Mouse (Mus musculus) liver, adult 2 months (tissue): Measurements from ENCODE around the gene Pak7. TPM values are rescaled to one million over a fixed set of nuclear protein-coding genes. Genes with fewer than 3 reads are reported as not detected.

ENCODE experiments used
- DNase-seq: peaks from one replicate; pipeline ENCODE4 v3.0.0-alpha.2; 2011; ENCODE audit warnings: low read depth, low spot score; ENCODE audit errors: extremely low read depth
- H3K27ac ChIP-seq: fragments of 200-500 bp; replicated peaks from 2 replicates; pipeline ENCODE4 v1.5.1; 2012; ENCODE audit warnings: low read depth, mild to moderate bottlenecking, control low read depth, inconsistent platforms, low read length; ENCODE audit not compliant: insufficient read depth
- H3K27me3 ChIP-seq: fragments of 200-500 bp; 2 replicates; pipeline ENCODE4 v1.6.1; 2012; ENCODE audit warnings: mild to moderate bottlenecking, moderate library complexity, low read length, inconsistent platforms; ENCODE audit not compliant: control insufficient read depth, insufficient read depth
- H3K36me3 ChIP-seq: fragments of 200-500 bp; 2 replicates; pipeline ENCODE4 v1.6.1; 2012; ENCODE audit warnings: low read length, inconsistent platforms; ENCODE audit not compliant: control insufficient read depth, insufficient read depth
- H3K4me1 ChIP-seq: fragments of 200-500 bp; 2 replicates; pipeline ENCODE4 v1.6.1; 2011; ENCODE audit warnings: low read length; ENCODE audit not compliant: control insufficient read depth, insufficient read depth
- H3K4me3 ChIP-seq: fragments of 200-500 bp; 2 replicates; pipeline ENCODE4 v1.5.1; 2011; ENCODE audit warnings: low read depth, mild to moderate bottlenecking, control low read depth, low read length, moderate library complexity; ENCODE audit not compliant: insufficient read depth
- H3K79me2 ChIP-seq: fragments of 200-500 bp; 2 replicates; pipeline ENCODE4 v1.6.1; 2012; ENCODE audit warnings: inconsistent platforms, mild to moderate bottlenecking, low read length, moderate library complexity; ENCODE audit not compliant: control insufficient read depth, insufficient read depth
- H3K9ac ChIP-seq: fragments of 200-500 bp; 2 replicates; pipeline ENCODE4 v1.6.1; 2012; ENCODE audit warnings: low read depth, mild to moderate bottlenecking, control low read depth, inconsistent platforms, low read length
- CTCF ChIP-seq: fragments of 200-500 bp; IDR thresholded peaks from 2 replicates; pipeline ENCODE4 v1.5.1; 2011; ENCODE audit warnings: low read depth, low read length, control low read depth
- POLR2A ChIP-seq: fragments of 200-500 bp; IDR thresholded peaks from 2 replicates; pipeline ENCODE4 v1.6.1; 2011; ENCODE audit warnings: low read length, control low read depth; ENCODE audit not compliant: insufficient read depth; ENCODE audit errors: extremely low read depth
- WGBS: fragments of 180-500 bp; shearing (Covaris S2); methylation state at CpG from one replicate; pipeline ENCODE4 v1.1.7; 2018; 5-methylcytosine and 5-hydroxymethylcytosine counted together
- polyA plus RNA-seq: library from polyadenylated mRNA; depleted of rRNA; stranded (reverse); fragments of >200 nt; gene quantifications from 2 replicates; pipeline ENCODE4 v1.2.3, GENCODE M21; 2012
- total RNA-seq: library from RNA; depleted of rRNA; stranded (reverse); fragments of >200 nt; gene quantifications from 2 replicates; pipeline ENCODE4 v1.2.3, GENCODE M21; 2014

The Pak7 gene
- total and polyA plus RNA-seq, 2 experiments: not detected

DNA sequence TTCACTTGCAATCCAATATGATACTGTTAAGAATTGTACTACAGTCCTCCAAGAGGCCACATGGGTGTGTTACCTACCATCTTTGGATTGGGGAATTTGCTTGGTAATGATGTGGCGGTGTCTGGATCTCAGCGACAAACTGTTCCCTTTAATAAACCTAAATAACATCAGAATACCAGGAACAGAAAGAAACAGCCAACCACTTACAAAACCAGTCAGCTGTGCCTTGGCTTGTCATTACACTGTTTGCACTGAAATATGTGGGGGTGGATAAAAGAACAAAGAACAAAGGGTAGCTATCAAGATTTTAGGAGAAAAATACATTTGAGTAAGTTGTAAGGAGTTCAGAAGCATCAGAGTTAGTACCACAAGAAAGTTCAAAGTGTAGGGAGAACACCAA lies 269.8 kb downstream of the Pak7 start:
- Histone ChIP-seq H3K36me3 (no peaks in the 10 kb centered on the region), H3K27ac (no peak overlapping the region), H3K4me1 (no peaks in the 10 kb centered on the region), H3K27me3 (no peaks in the 10 kb centered on the region), H3K4me3 (no peak overlapping the region), H3K79me2 (no peaks in the 10 kb centered on the region), H3K9ac (no peak overlapping the region)
- 94% methylated on average over 2 of the region's 2 CpGs for WGBS
- TF ChIP-seq CTCF (no peak), POLR2A (no peak)
- no peak for DNase-seq

GRCm38 (mm10) chr2:136113374-136113773 lies 274.4 kb downstream of the Pak7 start:
- Histone ChIP-seq H3K9ac (no peak overlapping the region), H3K4me1 (no peaks in the 10 kb centered on the region), H3K27me3 (no peaks in the 10 kb centered on the region), H3K36me3 (no peaks in the 10 kb centered on the region), H3K27ac (no peak overlapping the region), H3K4me3 (no peak overlapping the region), H3K79me2 (no peaks in the 10 kb centered on the region)
- DNase-seq: no peak
- no peak for TF ChIP-seq CTCF
- TF ChIP-seq POLR2A: no peak
- WGBS: 80% methylated on average over 6 of the region's 6 CpGs

DNA sequence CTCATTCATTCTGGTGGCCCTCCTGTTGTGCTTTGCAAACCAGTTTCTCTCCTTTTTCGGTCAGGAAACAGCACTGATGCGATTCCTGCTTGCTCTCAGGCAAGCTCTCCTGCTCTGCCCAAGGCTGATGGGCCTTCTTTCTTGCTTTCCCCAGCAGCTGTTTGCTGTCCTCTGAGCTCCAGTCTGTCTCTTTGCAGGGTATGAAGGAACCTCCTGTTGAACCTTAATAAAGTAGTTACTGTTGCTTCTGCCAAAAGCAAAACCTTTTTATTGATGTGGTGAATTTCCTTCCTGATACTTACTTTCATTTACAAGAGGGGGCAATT lies 278.8 kb downstream of the Pak7 start:
- 14% methylated on average over 2 of the region's 2 CpGs for WGBS
- DNase-seq: no peak
- H3K27ac ChIP-seq: no peak overlapping the region
- H3K4me1 ChIP-seq: no peaks in the 10 kb centered on the region
- H3K79me2 ChIP-seq: no peaks in the 10 kb centered on the region
- H3K9ac ChIP-seq: no peak overlapping the region
- no peaks in the 10 kb centered on the region for H3K27me3 ChIP-seq
- TF ChIP-seq CTCF (no peak), POLR2A (no peak)
- no peaks in the 10 kb centered on the region for H3K36me3 ChIP-seq
- H3K4me3 ChIP-seq: no peak overlapping the region

- no peak for TF ChIP-seq POLR2A
- TF ChIP-seq CTCF: no peak
- Histone ChIP-seq H3K36me3 (no peaks in the 10 kb centered on the region), H3K27ac (no peak overlapping the region), H3K4me1 (no peaks in the 10 kb centered on the region), H3K9ac (no peak overlapping the region), H3K27me3 (no peaks in the 10 kb centered on the region), H3K4me3 (no peak overlapping the region), H3K79me2 (no peaks in the 10 kb centered on the region)
- 48% methylated on average over 6 of the region's 6 CpGs for WGBS
- no peak for DNase-seq
Measured at GRCm38 (mm10) chr2:136108124-136109037, 279.4 kb downstream of the Pak7 start.

DNA sequence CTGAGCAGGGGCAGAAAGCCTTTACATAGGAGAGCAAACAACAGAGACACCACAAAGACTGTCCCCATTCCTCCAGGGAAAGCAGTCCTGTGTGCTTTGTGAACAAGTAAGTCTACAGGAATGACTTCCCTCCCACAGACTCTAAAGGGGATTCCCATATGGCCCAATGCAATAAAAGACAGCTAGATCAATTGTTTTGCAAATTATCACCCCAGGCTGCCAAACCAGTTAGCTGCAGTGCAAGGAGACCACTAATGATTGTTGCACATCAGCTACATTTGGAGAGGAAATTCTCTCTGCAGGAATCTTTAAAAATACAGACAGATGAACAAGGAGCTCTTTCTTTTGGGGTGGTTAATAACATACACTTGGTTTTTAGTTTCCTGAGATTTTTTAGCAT lies 280.2 kb downstream of the Pak7 start:
- TF ChIP-seq CTCF (no peak), POLR2A (no peak)
- Histone ChIP-seq H3K9ac (no peak overlapping the region), H3K79me2 (no peaks in the 10 kb centered on the region), H3K4me3 (no peak overlapping the region), H3K27me3 (no peaks in the 10 kb centered on the region), H3K36me3 (no peaks in the 10 kb centered on the region), H3K4me1 (no peaks in the 10 kb centered on the region), H3K27ac (no peak overlapping the region)
- DNase-seq: no peak

DNA sequence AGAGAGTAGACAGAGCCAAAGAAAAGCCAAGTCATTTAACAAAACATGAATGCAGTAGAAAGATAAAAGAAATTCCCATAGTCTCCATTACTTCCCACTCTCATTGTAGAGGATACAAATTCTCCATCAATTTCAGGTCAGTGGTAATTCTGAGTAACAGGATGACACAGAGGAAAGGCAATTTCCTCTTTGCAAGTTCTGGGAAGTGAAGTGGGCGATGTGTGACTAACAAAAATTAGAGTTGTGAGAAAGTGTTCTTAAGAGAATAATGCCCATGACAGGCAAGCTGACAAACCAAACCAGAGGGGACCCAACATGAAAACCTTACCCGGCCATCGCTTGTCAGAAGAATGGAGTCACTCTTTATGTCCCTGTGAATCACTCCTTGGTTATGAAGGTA lies 290.6 kb downstream of the Pak7 start:
- no peak overlapping the region for H3K9ac ChIP-seq
- no peak for DNase-seq
- WGBS: 85% methylated on average over 3 of the region's 3 CpGs
- TF ChIP-seq CTCF: no peak
- TF ChIP-seq POLR2A: no peak
- H3K4me3 ChIP-seq: no peak overlapping the region
- no peaks in the 10 kb centered on the region for H3K27me3 ChIP-seq
- no peaks in the 10 kb centered on the region for H3K4me1 ChIP-seq
- H3K27ac ChIP-seq: no peak overlapping the region
- no peaks in the 10 kb centered on the region for H3K79me2 ChIP-seq
- H3K36me3 ChIP-seq: no peaks in the 10 kb centered on the region
